Mouse (Mus musculus) midbrain, embryonic 10.5 days (tissue): ENCODE measurements around the gene Ostf1. TPM values are rescaled to one million over a fixed set of nuclear protein-coding genes. Genes with fewer than 3 reads are reported as not detected.
A peak's percentile ranks its signal among the peaks of the same experiment; 100 is the strongest.

Experiments
- DNase-seq: peaks from one replicate; pipeline ENCODE4 v3.0.0-alpha.2; 2017; ENCODE audit warnings: low spot score
- H3K27ac ChIP-seq: fragments of 300-500 bp; sonication (generic); replicated peaks from 2 replicates; pipeline ENCODE4 v1.5.1; 2016; ENCODE audit warnings: mild to moderate bottlenecking
- H3K27me3 ChIP-seq: fragments of 300-500 bp; sonication (generic); 2 replicates; pipeline ENCODE4 v1.6.1; 2016; ENCODE audit warnings: low read depth, mild to moderate bottlenecking; ENCODE audit not compliant: poor library complexity, severe bottlenecking
- H3K36me3 ChIP-seq: fragments of 300-500 bp; sonication (generic); 2 replicates; pipeline ENCODE4 v1.6.1; 2016; ENCODE audit warnings: mild to moderate bottlenecking, moderate library complexity
- H3K4me1 ChIP-seq: fragments of 300-500 bp; sonication (generic); 2 replicates; pipeline ENCODE4 v1.6.1; 2016
- H3K4me3 ChIP-seq: fragments of 300-500 bp; sonication (generic); 2 replicates; pipeline ENCODE4 v1.5.1; 2016; ENCODE audit warnings: mild to moderate bottlenecking, moderate library complexity
- H3K9me3 ChIP-seq: fragments of 300-500 bp; sonication (generic); replicated peaks from 2 replicates; pipeline ENCODE4 v1.6.1; 2016; ENCODE audit warnings: mild to moderate bottlenecking
- WGBS: fragments of 180-500 bp; shearing (Covaris S2); methylation state at CpG from one replicate; pipeline ENCODE4 v1.1.7; 2016; 5-methylcytosine and 5-hydroxymethylcytosine counted together
- polyA plus RNA-seq: library from polyadenylated mRNA; unstranded; fragments of >200 nt; fragmentation: Nextera tagmentation; extraction: Ambion mirVana; gene quantifications from 2 replicates; pipeline ENCODE4 v1.2.1, GENCODE M21; 2016

Gene Ostf1
- 47.9 and 49.7 TPM in 2 replicates for polyA plus RNA-seq

DNA sequence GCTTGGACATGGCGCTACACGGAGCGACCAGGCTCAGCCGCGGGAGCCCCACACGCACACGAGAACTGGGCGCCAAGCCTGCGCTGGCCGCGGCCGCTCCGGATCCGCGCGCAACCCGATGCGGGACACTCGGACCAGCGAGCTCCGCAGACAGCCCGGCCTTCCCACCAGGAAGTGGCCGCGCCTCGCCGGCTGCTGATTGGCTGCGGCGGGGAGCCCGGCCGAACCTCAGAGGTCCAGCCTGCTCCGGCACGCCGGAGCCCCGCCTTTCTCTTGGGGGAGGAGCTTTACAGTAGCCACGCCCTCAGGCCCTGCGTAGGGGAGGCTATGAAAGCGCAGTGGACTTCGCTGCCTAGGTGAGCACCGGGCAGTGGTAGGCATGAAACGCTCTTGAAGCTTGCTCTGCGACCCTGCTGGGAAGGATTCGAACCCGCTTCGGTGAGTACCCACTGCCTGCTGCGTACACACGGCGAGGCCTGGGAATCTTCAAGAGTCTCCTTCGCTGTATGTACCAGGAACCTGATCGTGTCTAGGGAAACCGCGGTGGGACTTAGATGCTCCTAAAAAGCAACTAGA is at the start of gene Ostf1, which contains the start of gene Nmrk1:
Gene Ostf1, minus strand, starts transcription at position 180 of the 576 bp plus-strand sequence.
Gene Nmrk1, plus strand, starts transcription at position 307 of the 576 bp plus-strand sequence.
- Histone ChIP-seq H3K36me3 (no peaks in the 10 kb centered on the region), H3K4me3 (peak within 1 kb of the TSS; percentile 79), H3K27ac (peak within 1 kb of the TSS; percentile 81), H3K4me1 (peaks cover 17% of the 10 kb centered on the region), H3K9me3 (no peaks in the 10 kb centered on the region), H3K27me3 (peaks cover 24% of the 10 kb centered on the region)
- DNase-seq = peak; percentile 94
- 1% methylated on average over 51 of the region's 51 CpGs for WGBS

DNA sequence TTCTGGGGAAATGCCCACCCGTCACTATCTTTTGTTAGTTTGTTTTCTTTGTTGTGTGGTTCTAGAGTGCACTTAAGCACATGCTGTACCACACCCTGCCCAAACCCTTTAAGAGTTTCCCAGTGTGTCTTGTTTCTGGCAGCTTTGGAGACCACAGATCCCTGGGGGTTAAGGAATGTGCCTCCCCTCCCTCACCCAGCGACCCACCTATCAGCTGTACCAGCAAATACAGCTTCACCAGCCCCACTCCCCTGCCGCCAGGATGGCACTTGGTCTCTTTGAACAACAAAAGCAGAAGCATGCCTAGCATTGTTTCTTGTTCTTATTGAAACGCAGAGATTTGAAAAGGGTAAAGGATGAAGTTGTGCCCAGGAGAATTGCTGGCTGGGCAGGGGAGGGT is 41.5 kb upstream of the Ostf1 start:
- peak overlapping the region; percentile 85 for H3K4me3 ChIP-seq
- WGBS = 11% methylated on average over 4 of the region's 4 CpGs
- no peaks in the 10 kb centered on the region for H3K36me3 ChIP-seq
- no peaks in the 10 kb centered on the region for H3K9me3 ChIP-seq
- peaks cover 30% of the 10 kb centered on the region for H3K4me1 ChIP-seq
- H3K27me3 ChIP-seq = no peaks in the 10 kb centered on the region
- DNase-seq = no peak
- no peak overlapping the region for H3K27ac ChIP-seq

DNA sequence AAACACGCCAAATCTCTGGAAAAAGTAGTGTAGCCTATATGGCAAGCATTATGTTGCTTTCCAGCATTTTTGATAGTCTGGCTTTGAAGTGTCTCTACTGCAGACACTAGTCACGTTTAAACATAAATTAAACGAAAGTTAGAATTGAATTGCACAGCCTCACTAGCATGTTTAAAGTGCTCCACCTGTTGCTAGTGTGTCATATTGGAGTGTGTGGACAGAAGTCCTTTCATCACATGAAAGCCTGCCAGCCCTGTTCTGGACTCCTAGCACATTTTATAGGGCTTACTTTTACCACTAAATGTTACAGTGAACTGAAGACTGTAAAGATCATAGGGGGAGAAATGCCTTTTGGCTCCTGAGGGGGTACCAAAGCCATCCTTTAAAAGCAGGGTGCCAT is 40.9 kb upstream of the Ostf1 start:
- Histone ChIP-seq H3K4me1 (peaks cover 30% of the 10 kb centered on the region), H3K27me3 (no peaks in the 10 kb centered on the region), H3K27ac (no peak overlapping the region), H3K36me3 (no peaks in the 10 kb centered on the region), H3K9me3 (no peaks in the 10 kb centered on the region), H3K4me3 (peak overlapping the region; percentile 85)
- DNase-seq = no peak
- WGBS = 71% methylated on average over 3 of the region's 3 CpGs

DNA sequence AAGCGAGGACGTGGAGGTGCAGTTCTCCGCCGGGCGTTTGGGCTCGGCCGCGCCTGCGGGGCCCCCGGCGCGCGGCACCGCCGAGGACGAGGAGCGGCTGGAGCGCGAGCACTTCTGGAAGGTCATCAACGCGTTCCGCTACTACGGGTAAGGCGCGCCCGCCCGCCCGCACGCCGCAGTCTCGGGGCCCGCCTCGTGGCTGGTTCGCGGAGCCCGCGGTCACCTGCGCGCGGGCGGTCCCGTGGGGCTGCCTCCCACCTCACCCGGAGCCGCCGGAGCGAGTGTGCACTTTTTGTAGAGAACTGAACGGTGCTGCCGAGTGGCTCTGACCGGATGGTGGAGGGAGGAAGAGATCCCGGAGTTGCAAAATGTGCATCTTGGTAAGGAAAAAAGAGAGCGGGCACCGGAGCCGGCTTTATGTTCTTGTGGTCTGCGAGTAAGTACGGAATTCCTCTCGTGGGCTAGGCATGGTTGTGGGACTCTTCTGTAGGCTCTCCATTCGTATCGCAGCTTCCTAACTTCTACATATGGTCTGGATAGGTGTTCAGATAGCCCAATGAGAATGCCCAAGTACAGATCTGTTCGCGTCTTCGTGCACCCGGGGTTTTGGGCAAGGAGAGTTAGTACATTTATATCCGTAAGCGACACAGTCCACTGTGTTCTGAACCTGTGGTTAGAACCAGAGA is 39.6 kb upstream of the Ostf1 start:
- H3K9me3 ChIP-seq = no peaks in the 10 kb centered on the region
- H3K4me3 ChIP-seq = peak overlapping the region; percentile 85
- peak overlapping the region; percentile 93 for H3K27ac ChIP-seq
- H3K4me1 ChIP-seq = peaks cover 30% of the 10 kb centered on the region
- peak; percentile 59 for DNase-seq
- no peaks in the 10 kb centered on the region for H3K36me3 ChIP-seq
- WGBS = under 1% methylated on average over 63 of the region's 64 CpGs
- H3K27me3 ChIP-seq = no peaks in the 10 kb centered on the region

DNA sequence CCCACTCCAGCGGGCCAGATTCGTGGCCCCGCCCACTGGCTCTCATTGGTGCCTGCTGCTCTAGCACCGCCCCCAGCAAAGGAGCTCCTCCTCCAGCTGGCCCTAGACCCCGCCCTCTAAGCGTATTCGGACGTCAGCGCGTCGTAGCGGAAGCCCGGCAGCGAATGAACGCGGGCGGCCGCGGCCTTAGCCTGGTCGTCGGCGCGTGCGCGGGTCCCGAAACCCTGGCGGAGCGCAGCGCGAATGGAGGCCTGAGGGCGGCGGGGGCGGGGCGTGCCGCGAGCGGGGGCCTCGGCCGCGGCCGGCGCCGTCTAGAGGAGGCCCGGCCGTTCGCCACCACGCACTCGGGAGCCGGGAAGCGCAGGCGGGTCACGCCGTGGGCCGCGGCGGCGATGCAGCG is 39.0 kb upstream of the Ostf1 start, which contains the start of gene Carnmt1:
Gene Carnmt1, plus strand, starts transcription at position 157 of the 400 bp plus-strand sequence.
- peak within 1 kb of the TSS; percentile 93 for H3K27ac ChIP-seq
- H3K4me1 ChIP-seq = peaks cover 30% of the 10 kb centered on the region
- no peaks in the 10 kb centered on the region for H3K27me3 ChIP-seq
- DNase-seq = peak; percentile 97
- no peaks in the 10 kb centered on the region for H3K9me3 ChIP-seq
- no peaks in the 10 kb centered on the region for H3K36me3 ChIP-seq
- H3K4me3 ChIP-seq = peak within 1 kb of the TSS; percentile 85
- WGBS = under 1% methylated on average over 54 of the region's 58 CpGs

DNA sequence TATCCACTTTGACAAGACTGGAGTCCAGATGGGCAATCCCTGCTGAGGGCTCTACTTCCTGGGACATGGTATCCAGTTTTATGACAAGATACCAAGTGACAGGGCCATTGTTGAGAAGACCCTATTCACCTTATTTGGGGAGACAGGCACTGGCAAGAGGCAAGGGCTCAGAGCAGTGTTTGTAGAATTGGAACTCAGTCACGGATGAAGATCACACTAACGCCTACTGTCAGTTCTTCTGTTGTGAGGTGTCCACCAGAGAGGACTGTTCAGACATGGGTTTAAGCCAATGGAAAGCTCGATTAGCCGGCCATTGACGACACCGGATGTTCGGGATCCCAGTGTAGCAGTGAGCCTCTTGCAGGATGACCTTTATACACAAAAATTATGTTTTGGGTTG is 37.9 kb upstream of the Ostf1 start:
- Histone ChIP-seq H3K9me3 (no peaks in the 10 kb centered on the region), H3K27ac (peak overlapping the region; percentile 61; the same call in 1 of the 2 replicates), H3K4me3 (no peak overlapping the region), H3K36me3 (no peaks in the 10 kb centered on the region), H3K27me3 (no peaks in the 10 kb centered on the region), H3K4me1 (peaks cover 30% of the 10 kb centered on the region)
- WGBS = 68% methylated on average over 7 of the region's 7 CpGs
- DNase-seq = peak; percentile 26

DNA sequence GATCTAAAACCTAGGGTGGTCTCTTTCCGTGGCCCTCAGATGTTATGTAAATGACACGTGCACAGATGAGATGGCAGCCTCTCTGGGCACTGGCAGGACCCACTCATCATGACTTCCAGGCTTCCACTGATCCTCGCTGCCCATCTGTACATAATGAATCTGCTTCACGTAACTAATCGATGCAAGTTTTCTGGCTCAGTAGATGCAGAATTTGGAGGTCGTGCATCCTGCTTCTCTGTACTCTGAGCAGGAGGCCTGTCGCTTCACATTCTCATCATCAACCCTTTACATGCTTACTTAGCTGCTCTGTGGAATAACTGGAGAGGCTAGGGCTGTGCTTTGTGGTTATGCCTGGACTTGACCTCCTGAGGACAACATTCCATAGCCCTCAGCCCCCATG is 35.3 kb upstream of the Ostf1 start:
- no peaks in the 10 kb centered on the region for H3K36me3 ChIP-seq
- H3K9me3 ChIP-seq = no peaks in the 10 kb centered on the region
- WGBS = 75% methylated on average over 7 of the region's 7 CpGs
- no peak overlapping the region for H3K27ac ChIP-seq
- DNase-seq = no peak
- H3K4me3 ChIP-seq = no peak overlapping the region
- H3K27me3 ChIP-seq = no peaks in the 10 kb centered on the region
- H3K4me1 ChIP-seq = peaks cover 13% of the 10 kb centered on the region

DNA sequence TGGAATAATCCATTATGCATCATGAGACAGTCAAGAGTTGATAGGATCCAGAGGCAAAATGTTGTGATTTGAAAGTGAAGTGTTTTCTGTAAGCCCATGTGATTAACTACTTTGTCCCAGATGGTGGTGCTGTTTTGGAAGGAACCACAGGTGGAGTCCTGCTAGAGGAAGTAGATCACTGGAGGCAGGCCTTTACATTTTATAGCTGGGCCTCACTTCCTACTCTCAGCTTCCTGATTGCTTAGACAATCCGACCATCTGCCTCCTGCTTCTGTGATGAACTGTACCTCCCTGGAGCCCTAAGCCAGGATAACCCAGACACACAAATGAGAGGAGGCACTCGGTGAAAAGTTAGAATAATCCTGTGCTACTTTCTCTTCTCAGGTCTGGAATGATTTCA is 32.3 kb upstream of the Ostf1 start:
- Histone ChIP-seq H3K9me3 (no peaks in the 10 kb centered on the region), H3K27me3 (no peaks in the 10 kb centered on the region), H3K4me1 (no peaks in the 10 kb centered on the region), H3K27ac (no peak overlapping the region), H3K36me3 (no peaks in the 10 kb centered on the region), H3K4me3 (no peak overlapping the region)
- 81% methylated on average over 2 of the region's 2 CpGs for WGBS
- no peak for DNase-seq

DNA sequence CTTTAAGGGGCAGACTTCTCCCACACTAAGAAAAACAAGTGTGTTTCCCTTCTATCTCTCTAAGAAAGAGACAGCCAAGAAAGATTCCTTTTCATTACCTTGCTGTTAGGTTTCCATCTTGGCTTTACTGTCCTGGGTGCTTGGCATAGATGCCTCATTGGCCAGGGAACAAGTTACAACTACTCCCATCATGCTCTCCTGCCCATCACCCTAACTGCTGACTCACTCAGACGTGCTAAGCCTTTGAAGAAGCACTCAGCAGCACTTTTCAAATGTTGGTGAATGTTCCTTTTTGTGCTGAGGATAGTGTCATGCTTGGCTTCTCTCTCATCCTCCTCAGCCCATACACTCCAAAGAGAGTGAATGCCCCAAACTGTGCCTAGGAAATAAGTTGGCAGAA is 30.1 kb upstream of the Ostf1 start:
- no peak overlapping the region for H3K4me3 ChIP-seq
- no peak overlapping the region for H3K27ac ChIP-seq
- H3K36me3 ChIP-seq = no peaks in the 10 kb centered on the region
- no peak for DNase-seq
- 58% methylated on average over 1 of the region's 1 CpGs for WGBS
- H3K27me3 ChIP-seq = no peaks in the 10 kb centered on the region
- H3K4me1 ChIP-seq = no peaks in the 10 kb centered on the region
- no peaks in the 10 kb centered on the region for H3K9me3 ChIP-seq

DNA sequence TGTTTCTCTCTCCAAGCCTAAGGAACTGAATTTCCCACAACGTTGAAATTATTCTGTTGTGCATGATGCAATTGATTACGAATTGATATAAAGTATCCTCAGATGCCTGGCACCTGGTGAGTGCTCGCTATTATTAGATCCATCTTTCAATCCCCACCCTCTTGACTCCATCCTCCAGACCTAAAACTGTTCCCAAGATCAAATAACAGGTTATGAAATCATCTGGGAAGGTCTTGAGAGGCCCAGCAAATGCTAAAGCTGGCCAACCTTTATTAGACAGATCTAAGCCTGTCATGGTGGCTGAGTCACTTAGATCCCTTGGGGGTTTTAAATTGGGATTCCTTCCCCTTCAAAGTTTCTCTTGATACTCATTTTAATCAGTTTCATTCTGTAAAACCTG is 28.8 kb upstream of the Ostf1 start:
- no peaks in the 10 kb centered on the region for H3K36me3 ChIP-seq
- WGBS = 81% methylated on average over 3 of the region's 3 CpGs
- H3K27ac ChIP-seq = no peak overlapping the region
- no peaks in the 10 kb centered on the region for H3K4me1 ChIP-seq
- DNase-seq = no peak
- H3K4me3 ChIP-seq = no peak overlapping the region
- H3K9me3 ChIP-seq = no peaks in the 10 kb centered on the region
- H3K27me3 ChIP-seq = no peaks in the 10 kb centered on the region

DNA sequence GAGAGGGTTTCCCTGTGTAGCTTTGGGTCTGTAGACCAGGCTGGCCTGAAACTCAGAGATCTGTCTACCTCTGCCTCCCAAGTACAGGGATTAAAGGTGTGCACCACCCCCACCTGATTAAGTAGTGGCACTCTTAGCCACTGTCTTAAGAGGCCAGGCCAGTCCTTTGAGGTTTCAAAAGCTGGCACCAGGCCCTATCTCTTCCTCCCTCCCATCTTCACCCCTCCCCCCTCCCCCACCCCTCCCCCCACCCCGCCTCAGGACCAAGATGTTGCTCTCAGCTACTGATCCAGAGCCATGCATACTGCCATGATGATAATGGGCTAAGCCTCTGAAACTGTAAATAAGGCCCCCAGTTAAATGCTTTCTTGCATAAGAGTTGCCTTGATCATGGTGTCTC is 27.7 kb upstream of the Ostf1 start:
- H3K36me3 ChIP-seq = no peaks in the 10 kb centered on the region
- H3K4me3 ChIP-seq = no peak overlapping the region
- no peak overlapping the region for H3K27ac ChIP-seq
- no peaks in the 10 kb centered on the region for H3K4me1 ChIP-seq
- DNase-seq = no peak
- WGBS = no CpG with 5 or more reads among the region's 1 CpGs
- H3K9me3 ChIP-seq = no peaks in the 10 kb centered on the region
- H3K27me3 ChIP-seq = no peaks in the 10 kb centered on the region

DNA sequence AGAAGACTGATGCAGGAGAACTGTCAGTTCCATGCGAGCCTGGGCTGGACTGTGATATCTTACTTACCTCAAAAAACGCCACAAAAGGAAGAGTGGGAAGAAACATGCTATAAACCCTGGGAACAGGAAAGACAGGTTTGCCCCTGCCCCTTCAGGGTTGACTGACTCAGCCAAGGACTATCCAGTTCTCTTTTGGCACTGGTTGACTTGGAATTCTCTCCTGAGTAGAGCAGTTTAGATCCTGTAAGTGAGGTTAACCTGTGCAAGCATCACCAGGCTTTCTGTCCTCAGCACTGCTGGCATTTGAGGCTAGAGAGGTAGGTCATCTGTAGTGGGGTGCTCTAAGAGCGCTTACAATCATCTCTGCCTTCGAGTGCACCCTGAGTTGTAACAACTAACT is 26.9 kb upstream of the Ostf1 start:
- H3K36me3 ChIP-seq = no peaks in the 10 kb centered on the region
- H3K4me1 ChIP-seq = no peaks in the 10 kb centered on the region
- no peak for DNase-seq
- 80% methylated on average over 4 of the region's 4 CpGs for WGBS
- H3K27ac ChIP-seq = no peak overlapping the region
- H3K9me3 ChIP-seq = no peaks in the 10 kb centered on the region
- no peak overlapping the region for H3K4me3 ChIP-seq
- no peaks in the 10 kb centered on the region for H3K27me3 ChIP-seq

DNA sequence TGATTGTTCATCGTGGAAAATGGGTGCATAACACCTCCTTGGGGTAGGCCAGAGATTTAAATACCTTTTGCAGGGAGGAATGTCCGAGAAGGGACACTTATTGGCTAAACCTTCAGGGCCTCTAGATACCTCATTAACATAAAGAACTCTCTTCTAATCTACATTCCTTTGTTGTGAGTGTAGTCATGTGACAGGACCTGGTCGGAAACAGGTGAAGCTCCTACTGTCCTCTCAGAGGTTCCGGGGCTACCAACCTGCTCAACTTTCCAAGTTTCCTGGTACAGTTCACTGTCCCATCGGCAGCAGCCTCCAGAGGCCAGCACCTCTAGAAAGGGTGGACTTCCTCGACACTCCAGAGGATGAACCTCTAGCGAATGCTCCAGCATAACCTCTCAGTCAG is 24.4 kb upstream of the Ostf1 start:
- Histone ChIP-seq H3K27me3 (no peaks in the 10 kb centered on the region), H3K9me3 (no peaks in the 10 kb centered on the region), H3K4me3 (no peak overlapping the region), H3K27ac (no peak overlapping the region), H3K4me1 (peaks cover 3% of the 10 kb centered on the region; the same call in 1 of the 2 replicates), H3K36me3 (no peaks in the 10 kb centered on the region)
- 86% methylated on average over 7 of the region's 7 CpGs for WGBS
- no peak for DNase-seq
